Mouse (Mus musculus): ENCODE data around the gene Tchh. TPM values are rescaled to one million over a fixed set of nuclear protein-coding genes. Genes with fewer than 3 reads are reported as not detected.

The Tchh gene
- total and polyA plus RNA-seq, 3 experiments = not detected

DNA sequence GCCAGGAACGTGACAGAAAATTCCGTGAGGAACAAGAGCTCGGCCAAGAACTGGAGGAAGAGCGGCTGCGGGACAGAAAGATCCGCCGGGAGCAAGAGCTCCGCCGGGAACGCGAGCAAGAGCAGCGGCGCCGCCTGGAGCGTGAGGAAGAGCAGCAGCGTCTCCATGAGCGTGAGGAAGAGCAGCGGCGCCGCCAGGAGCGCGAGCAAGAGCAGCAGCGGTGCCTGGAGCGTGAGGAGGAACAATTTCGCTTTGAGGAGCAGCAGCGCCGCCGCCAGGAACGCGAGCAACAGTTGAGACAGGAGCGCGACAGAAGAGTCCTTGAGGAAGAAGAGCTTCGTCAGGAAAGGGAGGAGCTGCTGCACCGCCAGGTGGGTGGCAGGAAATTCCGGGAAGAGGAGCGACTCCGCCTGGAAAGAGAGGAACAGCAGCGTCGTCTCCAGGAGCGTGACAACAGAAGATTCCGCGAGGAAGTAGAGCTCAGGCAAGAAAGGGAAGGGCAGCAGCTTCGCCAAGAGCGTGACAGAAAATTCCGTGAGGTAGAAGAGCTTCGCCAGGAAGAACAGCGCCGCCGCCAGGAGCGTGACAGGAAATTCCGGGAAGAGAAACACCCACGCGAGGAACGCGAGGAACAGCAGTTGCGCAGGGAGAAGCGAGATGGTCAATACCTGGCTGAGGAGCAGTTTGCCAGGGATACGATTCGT lies 5.2 kb downstream of the Tchh start:
- H3K27ac ChIP-seq (ENCODE audit: insufficient read depth, low read depth) = no peak overlapping the region
- H3K9me3 ChIP-seq (replicated peaks; ENCODE audit: low read length) = peaks cover 32% of the 10 kb centered on the region
- DNase-seq (ENCODE audit: extremely low read depth) = no peak
- H3K79me2 ChIP-seq (replicated peaks; ENCODE audit: control insufficient read depth, extremely low read depth, insufficient read depth, poor library complexity, severe bottlenecking) = no peaks in the 10 kb centered on the region
- no peak overlapping the region for H3K4me3 ChIP-seq (replicated peaks in 1 of 3; ENCODE audit: low read depth in 2 of 3, low read length in 2 of 3, poor library complexity in 1 of 3)
- dilution Hi-C loops (cut with MboI; ENCODE audit: extremely low pct_ligation_motif_present, extremely low pct_unique_long_range_greater_than_20kb, low sequenced_read_pairs) = no loop called here
- no peaks in the 10 kb centered on the region for H3K36me3 ChIP-seq (replicated peaks in 1 of 2; ENCODE audit: control insufficient read depth in 1 of 2, insufficient read depth in 1 of 2, low read length in 1 of 2)
- H3K27me3 ChIP-seq (replicated peaks) = no peaks in the 10 kb centered on the region
- TF ChIP-seq TBP (conservative IDR thresholded peaks at IDR 0.05; ENCODE audit: low read depth, low read length) (no peak), PAX5 (IDR thresholded peaks at IDR 0.05; ENCODE audit: low read length) (no peak), MEF2A (IDR thresholded peaks at IDR 0.05; ENCODE audit: borderline replicate concordance, low read depth, low read length) (no peak), ZKSCAN1 (IDR thresholded peaks at IDR 0.05; ENCODE audit: borderline replicate concordance, low read depth, low read length) (no peak), IRF4 (IDR thresholded peaks at IDR 0.05; ENCODE audit: low read depth, low read length) (no peak), SIN3A (IDR thresholded peaks at IDR 0.05; ENCODE audit: low read length) (no peak), MAZ (IDR thresholded peaks at IDR 0.05; ENCODE audit: low read depth, low read length) (no peak), RAD21 (IDR thresholded peaks at IDR 0.05; ENCODE audit: low read depth, low read length) (no peak)
- no peak overlapping the region for H3K4me2 ChIP-seq (ENCODE audit: insufficient read depth, low read depth, poor library complexity, severe bottlenecking)
- H3K9ac ChIP-seq (ENCODE audit: insufficient read depth, low read depth) = no peak overlapping the region
- no peaks in the 10 kb centered on the region for H3K4me1 ChIP-seq (ENCODE audit: control insufficient read depth in 1 of 2, insufficient read depth in 2 of 2)
- in situ Hi-C loops (cut with MboI; ENCODE audit: low pct_ligation_motif_present, low pct_unique_long_range_greater_than_20kb, low sequenced_read_pairs) = no loop called here

DNA sequence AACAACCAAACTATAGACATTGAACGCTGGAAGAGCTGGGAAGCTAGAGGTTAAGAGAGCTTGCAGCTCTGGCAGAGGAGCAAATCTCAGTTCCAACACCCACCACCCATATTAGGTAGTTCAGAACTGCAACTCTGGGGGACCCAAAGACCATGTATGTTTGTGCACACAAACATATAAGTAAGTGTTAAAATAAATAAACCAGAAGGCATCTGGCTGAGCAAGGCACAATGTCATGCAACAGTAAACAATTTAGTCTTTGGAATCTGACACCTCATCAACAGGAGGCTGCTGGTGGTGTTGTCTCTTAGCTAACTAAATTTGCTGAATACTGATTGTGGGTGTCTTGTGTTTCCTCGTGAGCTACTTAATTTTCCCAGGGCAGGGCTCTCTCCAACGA lies 24.4 kb downstream of the Tchh start:
- Histone ChIP-seq H3K4me1 (ENCODE audit: control insufficient read depth in 1 of 2, insufficient read depth in 2 of 2) (no peaks in the 10 kb centered on the region), H3K4me3 (replicated peaks in 1 of 3; ENCODE audit: low read depth in 2 of 3, low read length in 2 of 3, poor library complexity in 1 of 3) (no peak overlapping the region), H3K79me2 (replicated peaks; ENCODE audit: control insufficient read depth, extremely low read depth, insufficient read depth, poor library complexity, severe bottlenecking) (no peaks in the 10 kb centered on the region), H3K27ac (ENCODE audit: insufficient read depth, low read depth) (no peak overlapping the region), H3K27me3 (replicated peaks) (no peaks in the 10 kb centered on the region), H3K9me3 (replicated peaks; ENCODE audit: low read length) (no peaks in the 10 kb centered on the region), H3K9ac (ENCODE audit: insufficient read depth, low read depth) (no peak overlapping the region), H3K4me2 (ENCODE audit: insufficient read depth, low read depth, poor library complexity, severe bottlenecking) (no peak overlapping the region), H3K36me3 (replicated peaks in 1 of 2; ENCODE audit: control insufficient read depth in 1 of 2, insufficient read depth in 1 of 2, low read length in 1 of 2) (no peaks in the 10 kb centered on the region)
- in situ Hi-C loops (cut with MboI; ENCODE audit: low pct_ligation_motif_present, low pct_unique_long_range_greater_than_20kb, low sequenced_read_pairs) (no loop called here), dilution Hi-C loops (cut with MboI; ENCODE audit: extremely low pct_ligation_motif_present, extremely low pct_unique_long_range_greater_than_20kb, low sequenced_read_pairs) (no loop called here)
- no peak for DNase-seq (ENCODE audit: extremely low read depth)
- no peak for TF ChIP-seq RCOR1 (conservative IDR thresholded peaks at IDR 0.05; ENCODE audit: low read depth, low read length)
- no peak for TF ChIP-seq TBP (conservative IDR thresholded peaks at IDR 0.05; ENCODE audit: low read depth, low read length)
- no peak for TF ChIP-seq ELF1 (IDR thresholded peaks at IDR 0.05; ENCODE audit: low read depth, low read length)
- TF ChIP-seq EP300 (IDR thresholded peaks at IDR 0.05; ENCODE audit: low read length) = no peak

DNA sequence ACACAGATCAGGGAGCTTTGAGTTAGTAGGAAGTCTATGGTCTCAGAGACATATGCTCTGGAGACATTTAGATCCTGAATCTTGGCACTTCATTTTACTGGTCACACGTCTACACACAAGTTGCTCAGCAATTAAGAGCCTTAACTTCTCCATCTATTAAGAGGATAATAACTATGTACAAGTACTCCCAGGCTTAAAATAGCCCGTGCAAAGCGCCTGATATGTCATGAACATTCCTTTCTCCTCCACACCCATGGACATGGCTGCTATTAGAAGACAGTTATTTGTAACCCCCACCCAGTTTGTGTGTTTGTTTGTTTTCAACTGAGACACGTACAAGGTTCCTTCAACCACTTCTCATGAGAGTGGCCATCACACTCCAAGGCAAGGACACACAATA lies 25.0 kb downstream of the Tchh start:
- no peaks in the 10 kb centered on the region for H3K4me1 ChIP-seq (ENCODE audit: control insufficient read depth in 1 of 2, insufficient read depth in 2 of 2)
- peak overlapping the region; percentile 78; the same call in 1 of the 2 replicates for H3K4me2 ChIP-seq (ENCODE audit: insufficient read depth, low read depth, poor library complexity, severe bottlenecking)
- H3K27me3 ChIP-seq (replicated peaks) = no peaks in the 10 kb centered on the region
- H3K9ac ChIP-seq (ENCODE audit: insufficient read depth, low read depth) = no peak overlapping the region
- H3K27ac ChIP-seq (ENCODE audit: insufficient read depth, low read depth) = no peak overlapping the region
- H3K9me3 ChIP-seq (replicated peaks; ENCODE audit: low read length) = no peaks in the 10 kb centered on the region
- no peaks in the 10 kb centered on the region for H3K36me3 ChIP-seq (replicated peaks in 1 of 2; ENCODE audit: control insufficient read depth in 1 of 2, insufficient read depth in 1 of 2, low read length in 1 of 2)
- H3K4me3 ChIP-seq (replicated peaks in 1 of 3; ENCODE audit: low read depth in 2 of 3, low read length in 2 of 3, poor library complexity in 1 of 3) = no peak overlapping the region
- no peaks in the 10 kb centered on the region for H3K79me2 ChIP-seq (replicated peaks; ENCODE audit: control insufficient read depth, extremely low read depth, insufficient read depth, poor library complexity, severe bottlenecking)
- dilution Hi-C loops (cut with MboI; ENCODE audit: extremely low pct_ligation_motif_present, extremely low pct_unique_long_range_greater_than_20kb, low sequenced_read_pairs) (no loop called here), in situ Hi-C loops (cut with MboI; ENCODE audit: low pct_ligation_motif_present, low pct_unique_long_range_greater_than_20kb, low sequenced_read_pairs) (no loop called here)
- no peak for DNase-seq (ENCODE audit: extremely low read depth)
- no peak for TF ChIP-seq ZC3H11A (IDR thresholded peaks at IDR 0.05; ENCODE audit: low read depth, low read length)
- TF ChIP-seq SIN3A (IDR thresholded peaks at IDR 0.05; ENCODE audit: low read length) = no peak
- no peak for TF ChIP-seq SMC3 (IDR thresholded peaks at IDR 0.05; ENCODE audit: low read depth, low read length)
- no peak for TF ChIP-seq POLR2AphosphoS2 (IDR thresholded peaks at IDR 0.05; ENCODE audit: low read depth, low read length)
- no peak for TF ChIP-seq NRF1 (IDR thresholded peaks at IDR 0.05; ENCODE audit: low read depth, low read length)
- no peak for TF ChIP-seq KAT2A (IDR thresholded peaks at IDR 0.05; ENCODE audit: insufficient replicate concordance, low read length)
- no peak for TF ChIP-seq E2F4 (IDR thresholded peaks at IDR 0.05; ENCODE audit: insufficient replicate concordance, low read depth, low read length)
- TF ChIP-seq CHD1 (IDR thresholded peaks at IDR 0.05; ENCODE audit: low read depth, low read length) = no peak
- no peak for TF ChIP-seq HCFC1 (IDR thresholded peaks at IDR 0.05; ENCODE audit: low read depth, low read length)
- TF ChIP-seq MXI1 (IDR thresholded peaks at IDR 0.05; ENCODE audit: low read depth, low read length) = no peak
- no peak for TF ChIP-seq ELF1 (IDR thresholded peaks at IDR 0.05; ENCODE audit: low read depth, low read length)
- no peak for TF ChIP-seq PAX5 (IDR thresholded peaks at IDR 0.05; ENCODE audit: low read length)
- TF ChIP-seq EP300 (IDR thresholded peaks at IDR 0.05; ENCODE audit: low read length) = no peak
- no peak for TF ChIP-seq JUN (IDR thresholded peaks at IDR 0.05; ENCODE audit: insufficient read depth, low read depth, low read length)

Data from CH12.LX (cell line).